Mouse (Mus musculus): ENCODE measurements around the gene Kdm5c.
"Not testable (repeated sequence)": the region's sequence is repeated elsewhere in the genome, so short reads cannot be mapped to it uniquely, and the experiment has no call there.

Kdm5c gene

DNA sequence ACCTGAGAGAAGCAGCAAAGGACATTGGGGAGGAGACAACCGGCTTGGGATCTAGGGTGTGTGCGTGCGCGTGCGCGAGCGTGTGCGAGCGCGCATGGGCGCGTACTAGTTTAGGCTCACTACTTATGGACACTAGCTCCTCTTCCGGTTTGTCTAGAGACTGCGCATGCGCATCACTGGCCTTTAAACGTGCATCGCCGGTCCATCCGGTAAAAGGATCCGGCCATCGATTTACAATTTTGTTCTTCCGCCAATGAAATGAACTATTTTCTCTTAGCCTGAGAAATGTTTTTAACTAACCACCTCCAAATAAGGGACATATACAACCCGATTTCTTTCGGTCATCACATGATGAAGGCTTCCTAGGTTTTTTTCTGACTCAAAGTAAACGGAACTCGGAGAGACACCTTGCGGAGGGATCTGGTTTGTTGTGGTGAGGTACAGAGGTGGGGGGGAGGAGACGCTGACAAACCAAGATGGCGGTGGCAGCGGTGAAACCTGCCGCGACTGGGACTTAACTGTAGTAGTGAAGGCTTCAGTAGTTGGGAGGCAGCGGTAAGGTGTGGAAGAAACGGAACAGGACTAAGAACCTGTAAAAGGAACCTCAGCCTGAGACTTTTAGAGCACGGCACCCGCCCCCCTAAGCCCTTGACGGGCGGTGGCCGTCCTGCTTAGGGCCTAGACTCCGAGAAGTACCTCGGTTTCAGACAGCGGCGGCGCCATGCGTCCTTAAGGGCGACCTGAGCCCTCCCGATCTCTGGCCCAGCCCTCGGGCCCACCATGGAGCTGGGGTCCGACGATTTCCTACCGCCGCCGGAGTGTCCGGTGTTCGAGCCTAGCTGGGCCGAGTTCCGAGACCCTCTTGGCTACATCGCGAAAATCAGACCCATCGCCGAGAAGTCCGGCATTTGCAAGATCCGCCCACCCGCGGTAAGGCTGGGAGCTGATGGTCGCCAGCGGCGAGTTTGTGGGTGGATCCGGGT is at the start of gene Kdm5c:
TSS of gene Kdm5c (plus strand) at position 240 of the 983 bp plus-strand sequence.
- peak; percentile 98 for DNase-seq

DNA sequence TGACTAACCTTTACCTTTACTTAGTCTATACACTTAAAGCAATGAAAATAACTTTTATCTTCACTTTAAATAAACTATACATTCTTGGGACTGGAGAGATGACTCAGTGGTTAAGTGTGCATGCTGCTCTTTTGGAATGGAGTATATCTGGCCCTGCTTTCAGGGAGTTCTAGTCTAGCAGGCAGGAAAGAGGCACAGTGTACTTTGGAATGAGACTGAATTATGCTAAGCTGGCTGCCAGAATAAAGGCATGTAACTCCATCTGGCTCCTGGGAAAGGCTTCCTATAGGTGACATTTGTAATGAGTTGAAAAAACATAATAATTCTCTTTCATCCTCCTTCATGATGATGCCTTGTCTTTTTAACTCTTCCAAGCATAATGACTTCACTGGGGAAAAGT is 45.7 kb upstream of the Kdm5c start:
- no peak for DNase-seq

DNA sequence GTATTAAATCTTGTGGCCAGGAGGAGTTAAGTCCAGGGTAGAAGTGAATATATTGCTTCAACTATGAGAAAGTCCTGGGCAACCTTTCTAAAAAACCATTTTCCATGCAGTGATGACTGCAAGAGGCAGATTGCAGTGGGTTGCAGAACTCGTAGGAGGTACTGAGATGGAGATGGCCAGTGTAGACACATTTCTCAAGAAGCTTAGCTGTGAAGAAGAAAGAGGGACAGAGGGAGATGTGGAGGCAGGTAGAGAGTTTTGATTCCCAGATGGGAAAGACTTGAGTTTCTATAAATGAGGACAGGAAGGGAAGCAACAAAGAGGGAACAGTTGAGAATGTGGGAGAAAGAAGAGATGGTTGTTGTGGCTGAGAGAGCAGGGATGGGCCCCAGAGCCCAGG is 41.6 kb upstream of the Kdm5c start:
- no peak for DNase-seq

DNA sequence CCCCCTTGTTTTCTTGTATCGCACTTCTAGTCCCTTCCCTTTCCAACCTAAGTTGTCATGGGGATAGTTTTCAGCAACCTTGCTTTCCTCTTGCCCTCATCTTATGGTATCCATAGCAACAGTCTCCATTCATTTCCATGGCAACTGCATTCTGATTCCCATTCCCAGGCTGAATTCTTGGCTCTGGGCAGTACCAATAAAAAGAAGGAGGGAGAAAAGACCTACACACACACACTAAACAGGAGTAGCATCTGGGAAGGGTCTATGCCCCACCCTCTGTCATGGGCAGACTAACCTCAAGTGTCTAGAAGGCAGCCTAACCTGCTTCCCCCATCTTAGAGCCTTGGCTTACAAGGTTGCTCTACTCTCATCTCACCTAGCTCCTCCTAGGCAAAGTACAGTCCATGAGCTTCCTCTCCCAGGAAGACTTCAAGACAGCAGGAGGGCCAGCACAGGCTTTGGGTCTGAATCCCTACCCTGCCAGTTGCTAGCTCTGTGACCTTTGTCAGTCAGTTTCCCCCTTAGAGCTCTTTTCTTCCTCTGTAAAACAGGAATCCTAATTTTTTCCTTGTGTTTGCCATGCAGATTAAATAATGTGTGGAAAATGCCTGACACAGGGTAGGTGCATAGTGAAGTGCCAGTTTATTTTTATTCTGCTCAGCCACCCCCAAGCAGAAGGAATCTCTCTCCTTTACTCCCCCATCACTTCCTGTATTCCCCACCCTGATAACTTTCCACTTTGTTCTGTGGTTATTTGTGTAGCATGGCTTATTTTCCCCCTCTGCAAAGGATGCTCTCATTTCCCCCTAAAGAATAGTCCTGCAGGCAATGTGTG is 34.8 kb upstream of the Kdm5c start:
- no peak for DNase-seq

DNA sequence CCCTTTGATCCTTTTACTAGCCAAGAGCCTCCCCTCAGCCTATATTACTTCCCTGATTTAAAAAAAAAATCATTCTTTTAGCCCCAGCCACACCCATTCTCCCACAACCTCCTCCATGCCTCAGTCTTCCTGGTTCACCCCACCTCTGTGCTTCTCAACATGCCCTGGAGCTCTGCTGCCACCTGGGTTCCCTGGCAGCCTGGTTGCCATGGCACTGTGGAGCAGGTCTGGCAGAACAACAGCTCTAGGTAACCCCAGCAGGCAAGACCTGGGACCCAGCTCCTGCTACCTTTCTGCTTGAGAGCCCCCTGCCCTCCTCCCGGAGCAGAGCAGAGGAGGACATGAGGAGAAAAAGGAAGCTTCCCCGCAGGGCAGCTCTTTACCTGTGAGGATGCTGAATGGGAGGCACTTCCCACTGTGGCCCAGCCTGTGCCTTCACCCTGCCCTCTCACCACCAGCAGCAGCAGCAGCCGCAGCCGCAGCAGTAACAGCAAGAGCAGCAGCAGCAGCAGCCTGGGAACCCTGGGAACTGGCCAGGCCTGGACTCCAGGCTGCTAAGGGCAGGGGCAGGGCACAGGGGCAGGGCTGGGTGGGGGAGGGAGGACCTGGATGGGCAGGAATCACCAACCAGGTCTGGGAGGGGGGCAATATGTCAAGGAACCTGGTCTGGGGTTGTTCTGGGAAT is 30.9 kb upstream of the Kdm5c start:
- DNase-seq: no peak

GRCm38 (mm10) chrX:152202422-152203103 is 30.3 kb upstream of the Kdm5c start:
- no peak for DNase-seq

GRCm38 (mm10) chrX:152203247-152203646 is 29.6 kb upstream of the Kdm5c start:
- no peak for DNase-seq

GRCm38 (mm10) chrX:152205486-152205885 is 27.3 kb upstream of the Kdm5c start:
- DNase-seq: no peak

DNA sequence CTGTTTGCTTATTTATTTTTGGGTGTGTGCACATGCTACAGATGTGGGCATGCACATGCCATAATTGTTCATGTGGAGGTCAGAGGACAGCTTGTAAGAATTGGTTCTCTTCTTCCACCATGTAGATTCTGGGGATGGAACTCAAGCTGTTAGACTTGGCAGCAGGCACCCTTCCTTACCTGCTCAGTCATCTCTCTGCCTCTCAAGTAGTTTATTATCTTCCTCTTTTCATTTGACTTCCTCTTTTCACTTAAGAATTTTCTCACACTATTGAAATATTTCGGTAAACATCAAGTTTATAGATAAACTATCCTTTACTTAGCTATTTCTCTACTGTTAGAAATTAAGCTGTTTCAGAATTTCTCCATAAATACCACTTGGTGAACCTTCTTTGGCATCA is 18.1 kb upstream of the Kdm5c start:
- no peak for DNase-seq

GRCm38 (mm10) chrX:152218529-152218928 is 14.3 kb upstream of the Kdm5c start:
- DNase-seq: no peak

DNA sequence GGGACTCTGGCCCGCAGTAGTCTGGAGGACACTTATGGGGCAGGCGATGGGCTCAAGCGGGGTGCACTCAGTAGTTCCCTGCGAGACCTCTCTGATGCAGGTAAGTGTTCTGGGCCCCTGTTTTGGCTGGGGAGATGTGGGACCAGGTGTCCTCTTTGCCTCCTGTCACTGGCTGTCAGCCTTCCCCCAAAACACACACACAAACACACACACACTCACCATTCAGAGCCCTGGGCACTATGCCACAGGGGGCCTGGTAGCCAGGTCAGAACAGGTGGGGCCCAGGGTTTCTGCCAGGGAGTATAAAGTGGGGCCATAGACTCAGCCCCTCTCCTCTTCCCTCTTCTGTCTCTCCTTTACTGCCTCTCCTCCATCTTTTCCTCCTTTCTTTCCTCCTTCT is 11.1 kb upstream of the Kdm5c start:
- no peak for DNase-seq

GRCm38 (mm10) chrX:152222226-152222625 is 10.6 kb upstream of the Kdm5c start:
- no peak for DNase-seq

DNA sequence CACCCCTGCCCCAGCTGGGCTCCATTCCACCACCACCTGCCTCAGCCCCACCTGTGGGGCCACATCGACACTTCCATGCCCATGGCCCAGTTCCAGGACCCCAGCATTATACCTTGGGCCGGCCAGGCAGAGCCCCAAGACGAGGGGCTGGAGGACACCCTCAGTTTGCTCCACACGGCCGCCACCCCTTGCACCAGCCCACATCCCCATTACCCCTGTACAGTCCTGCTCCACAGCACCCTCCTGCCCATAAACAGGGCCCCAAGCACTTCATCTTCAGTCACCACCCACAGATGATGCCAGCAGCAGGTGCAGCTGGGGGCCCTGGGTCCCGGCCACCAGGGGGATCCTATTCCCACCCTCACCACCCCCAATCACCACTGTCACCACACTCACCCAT is 9.5 kb upstream of the Kdm5c start:
- no peak for DNase-seq

GRCm38 (mm10) chrX:152224280-152224679 is 8.5 kb upstream of the Kdm5c start:
- no peak for DNase-seq

DNA sequence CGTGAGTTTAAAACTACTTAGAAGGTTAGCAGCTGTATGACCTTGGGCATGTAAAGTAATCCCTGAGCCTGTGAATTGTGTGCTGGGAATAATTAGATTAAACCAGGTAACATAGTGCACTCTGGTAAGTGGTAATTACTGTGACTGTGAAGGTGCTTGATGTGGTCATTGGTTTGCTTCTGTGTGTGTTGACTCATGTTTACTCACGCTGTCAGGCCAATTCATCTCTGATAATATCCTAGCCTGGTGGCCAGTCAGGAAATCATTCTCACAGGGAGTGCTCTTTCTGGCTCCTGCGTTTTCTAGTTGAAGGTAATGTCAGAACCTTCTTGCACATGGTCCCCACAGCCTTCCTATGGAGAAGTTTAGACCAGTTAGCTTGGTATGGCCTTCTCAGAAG is 1.3 kb downstream of the Kdm5c start:
- no peak for DNase-seq

DNA sequence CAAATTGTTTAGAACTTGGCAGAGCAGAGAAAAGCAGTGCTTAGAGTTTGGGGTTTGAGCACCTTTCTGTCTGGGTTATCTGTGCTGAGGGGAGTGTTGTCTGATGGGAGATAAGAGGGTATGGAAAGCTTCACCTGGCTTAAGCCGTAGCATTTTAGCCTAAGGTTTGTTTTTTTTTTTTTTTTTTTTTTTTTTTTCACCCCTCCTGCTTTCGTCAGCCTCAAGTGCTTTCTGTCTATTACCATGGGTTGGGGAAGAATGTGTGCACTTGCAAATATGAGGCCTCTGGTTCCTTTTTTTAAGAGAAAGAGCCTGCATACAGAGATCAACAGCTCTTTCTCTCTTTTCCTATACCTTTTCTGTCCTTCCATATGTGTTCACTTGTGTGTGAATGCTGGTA is 2.9 kb downstream of the Kdm5c start:
- no peak for DNase-seq

GRCm38 (mm10) chrX:152243140-152243539 is 10.3 kb downstream of the Kdm5c start:
- peak; percentile 15 for DNase-seq

GRCm38 (mm10) chrX:152244492-152245189 is 11.8 kb downstream of the Kdm5c start:
- no peak for DNase-seq

DNA sequence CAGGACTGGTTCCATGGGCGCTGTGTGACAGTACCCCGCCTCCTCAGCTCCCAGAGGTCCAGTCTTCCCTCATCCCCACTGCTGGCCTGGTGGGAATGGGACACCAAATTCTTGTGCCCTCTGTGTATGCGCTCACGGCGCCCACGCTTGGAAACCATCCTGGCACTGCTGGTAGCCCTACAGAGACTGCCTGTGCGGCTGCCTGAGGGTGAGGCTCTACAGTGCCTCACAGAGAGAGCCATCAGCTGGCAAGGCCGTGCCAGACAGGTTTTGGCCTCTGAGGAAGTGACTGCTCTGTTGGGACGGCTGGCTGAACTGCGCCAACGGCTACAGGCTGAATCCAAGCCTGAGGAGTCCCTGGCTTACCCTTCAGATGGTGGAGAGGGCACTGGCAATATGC is 38.4 kb downstream of the Kdm5c start:
- DNase-seq: no peak

- no peak for DNase-seq
These were observed 46.6 kb downstream of the Kdm5c start for GRCm38 (mm10) chrX:152279384-152279783.

DNA sequence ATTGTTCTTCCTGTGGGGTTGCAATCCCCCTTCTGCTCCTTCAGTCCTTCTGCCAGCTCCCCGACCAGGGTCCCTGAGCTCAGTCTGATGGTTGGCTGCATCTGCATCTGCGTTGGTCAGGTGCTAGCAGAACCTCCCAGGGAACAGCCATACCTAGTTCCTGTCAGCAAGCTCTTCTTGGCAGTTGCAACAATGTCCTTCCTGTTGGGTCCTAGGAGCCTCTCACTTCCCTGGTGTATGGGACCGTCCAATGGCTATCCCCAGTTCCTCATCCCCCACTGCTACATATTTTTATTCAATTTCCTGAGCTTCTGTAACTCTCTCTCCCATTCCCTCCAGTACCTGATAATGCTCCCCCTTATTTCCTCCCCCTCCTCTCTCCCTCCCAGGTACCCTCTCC is 51.9 kb downstream of the Kdm5c start:
- no peak for DNase-seq

- not testable (repeated sequence) for DNase-seq
These were observed 54.2 kb downstream of the Kdm5c start for GRCm38 (mm10) chrX:152287026-152287425.

Measured in liver (tissue).